Mouse (Mus musculus) adrenal gland, adult 2 months (tissue): Measurements from ENCODE around the gene Psmb7. TPM values are rescaled to one million over a fixed set of nuclear protein-coding genes. Genes with fewer than 3 reads are reported as not detected.

Experiments
- DNase-seq: peaks from one replicate; pipeline ENCODE4 v3.0.0; 2021
- polyA plus RNA-seq: library from polyadenylated mRNA; depleted of rRNA; stranded (reverse); fragments of >200 nt; gene quantifications from 2 replicates; pipeline ENCODE4 v1.2.3, GENCODE M21; 2012
- total RNA-seq, 2 experiments: library from RNA; stranded (reverse); gene quantifications; 2 replicates each; pipeline ENCODE4 v1.2.3; 2021

The Psmb7 gene
- total and polyA plus RNA-seq, 3 experiments: 29.1 to 283 (median 278) TPM

- peak; percentile 42 for DNase-seq
Measured at GRCm38 (mm10) chr2:38591751-38592459, 52.0 kb downstream of the Psmb7 start.

GRCm38 (mm10) chr2:38586733-38587132 lies 57.2 kb downstream of the Psmb7 start:
- no peak for DNase-seq

GRCm38 (mm10) chr2:38585379-38585736 lies 58.5 kb downstream of the Psmb7 start:
- DNase-seq: no peak

- no peak for DNase-seq
Measured at GRCm38 (mm10) chr2:38584514-38585378, 59.1 kb downstream of the Psmb7 start.

GRCm38 (mm10) chr2:38583982-38584381 lies 59.9 kb downstream of the Psmb7 start:
- no peak for DNase-seq

- DNase-seq: no peak
Measured at GRCm38 (mm10) chr2:38579528-38579927, 64.4 kb downstream of the Psmb7 start.

GRCm38 (mm10) chr2:38578602-38579521 lies 65.0 kb downstream of the Psmb7 start:
- DNase-seq: no peak

GRCm38 (mm10) chr2:38574697-38575096 lies 69.2 kb downstream of the Psmb7 start:
- DNase-seq: no peak

- DNase-seq: no peak
Measured at GRCm38 (mm10) chr2:38571971-38572601, 71.8 kb downstream of the Psmb7 start.

GRCm38 (mm10) chr2:38562596-38562995 lies 81.3 kb downstream of the Psmb7 start:
- no peak for DNase-seq

GRCm38 (mm10) chr2:38560296-38561227 lies 83.3 kb downstream of the Psmb7 start:
- DNase-seq: no peak

GRCm38 (mm10) chr2:38556721-38557120 lies 87.2 kb downstream of the Psmb7 start:
- DNase-seq: no peak

GRCm38 (mm10) chr2:38555659-38556058 lies 88.2 kb downstream of the Psmb7 start:
- no peak for DNase-seq

- DNase-seq: no peak
Measured at GRCm38 (mm10) chr2:38554226-38554995, 89.5 kb downstream of the Psmb7 start.

- DNase-seq: no peak
Measured at GRCm38 (mm10) chr2:38552004-38552443, 91.9 kb downstream of the Psmb7 start.

GRCm38 (mm10) chr2:38547793-38548517 lies 95.9 kb downstream of the Psmb7 start:
- DNase-seq: no peak

- DNase-seq: no peak
Measured at GRCm38 (mm10) chr2:38546748-38547147, 97.1 kb downstream of the Psmb7 start.

- peak; percentile 92 for DNase-seq
Measured at GRCm38 (mm10) chr2:38546222-38546621, 97.7 kb downstream of the Psmb7 start.

- no peak for DNase-seq
Measured at GRCm38 (mm10) chr2:38545706-38546105, 98.2 kb downstream of the Psmb7 start.
